ENCODE assay signal across 8 mouse cellular contexts in genomic region chr10:80292251-80293146, GRCm38 (mm10). TPM values are rescaled to one million over a fixed set of nuclear protein-coding genes. Genes with fewer than 3 reads are reported as not detected.
DNase-seq lines count a peak whose midpoint lies in the region; ATAC-seq lines count a peak whose summit lies in the region.

Rps15 (plus strand) TSS chr10:80292453.

- ATAC-seq in erythroblast, adult 5-6 weeks (replicated peaks; ENCODE audit: low FRiP score, poor library complexity, severe bottlenecking) = peak; percentile 91
- ATAC-seq in kidney, embryonic 15.5 days (replicated peaks; ENCODE audit: low FRiP score) = peak; percentile 89
- peak; percentile 91 for ATAC-seq in monocyte, adult 5-6 weeks (replicated peaks; ENCODE audit: insufficient number of reproducible peaks, low FRiP score, low TSS enrichment, poor library complexity, severe bottlenecking)

- H3K9ac ChIP-seq in kidney, embryonic 15.5 days = peak within 1 kb of the TSS; percentile 99

- peaks cover 38% of the 10 kb centered on the region for H3K36me3 ChIP-seq in heart, embryonic 10.5 days
- peaks cover 39% of the 10 kb centered on the region for H3K36me3 ChIP-seq in kidney, embryonic 15.5 days

- peak within 1 kb of the TSS; percentile 98 for H3K27ac ChIP-seq in heart, embryonic 10.5 days
- H3K27ac ChIP-seq in kidney, embryonic 15.5 days = peak within 1 kb of the TSS; percentile 91

- H3K27me3 ChIP-seq in heart, embryonic 10.5 days (ENCODE audit: insufficient read depth, poor library complexity, severe bottlenecking) = peaks cover 13% of the 10 kb centered on the region
- H3K27me3 ChIP-seq in kidney, embryonic 15.5 days = peaks cover 11% of the 10 kb centered on the region

- peak; percentile 95 to 96 for DNase-seq in B cell, adult 2 months
- peak; percentile 98 for DNase-seq in brain, adult 2 months (ENCODE audit: low read depth, low spot score)
- peak; percentile 97 for DNase-seq in heart, embryonic 10.5 days (ENCODE audit: low spot score)
- DNase-seq in liver = peak; percentile 97
- peak; percentile 94 to 97 for DNase-seq in spleen, postnatal 4 days (ENCODE audit: low spot score in 2 of 2)

- H3K4me3 ChIP-seq in heart, embryonic 10.5 days = peak within 1 kb of the TSS; percentile 91
- peak within 1 kb of the TSS; percentile 91 for H3K4me3 ChIP-seq in kidney, embryonic 15.5 days (replicated peaks)

- no peaks in the 10 kb centered on the region for H3K9me3 ChIP-seq in heart, embryonic 10.5 days
- no peaks in the 10 kb centered on the region for H3K9me3 ChIP-seq in kidney, embryonic 15.5 days (replicated peaks)

- H3K4me1 ChIP-seq in heart, embryonic 10.5 days = peaks cover 47% of the 10 kb centered on the region
- H3K4me1 ChIP-seq in kidney, embryonic 15.5 days = peaks cover 43% of the 10 kb centered on the region

- under 1% methylated on average over 72 of the region's 72 CpGs for WGBS in heart, embryonic 10.5 days
- WGBS in kidney, embryonic 15.5 days = under 1% methylated on average over 72 of the region's 72 CpGs

- H3K4me2 ChIP-seq in kidney, embryonic 15.5 days = peak within 1 kb of the TSS; percentile 79

RNA-seq across cellular contexts. Expression of gene Rps15, which starts in this region (rescaled TPM):
- total RNA-seq in erythroblast, adult 5-6 weeks (2015; ENCODE audit: low replicate concordance) = 509 and 541 TPM in 2 replicates
- 422 and 457 TPM in 2 replicates for total RNA-seq in erythroblast, adult 5-6 weeks (2017; ENCODE audit: low replicate concordance)
- 774 and 882 TPM in 2 replicates for polyA plus RNA-seq in heart, embryonic 10.5 days (2016; fragmentation: Nextera tagmentation; extraction: Ambion mirVana)
- polyA plus RNA-seq in kidney, embryonic 15.5 days (2015; fragmentation: Nextera tagmentation; extraction: Ambion mirVana) = 1,002 and 1,019 TPM in 2 replicates
- 1,267 to 1,604 TPM (median 1,393 TPM) in 3 replicates for total RNA-seq in monocyte, adult 5-6 weeks (2017)

Comparison
In these comparisons a context has a peak if more than half of its experiments do, and no peak if none do; other contexts are left out.
1. Peak in every context shown above with its lines: DNase-seq, ATAC-seq, H3K4me3 ChIP-seq and H3K27ac ChIP-seq.